Mouse (Mus musculus): Measurements from ENCODE around the gene Caprin1. TPM values are rescaled to one million over a fixed set of nuclear protein-coding genes. Genes with fewer than 3 reads are reported as not detected.

Gene Caprin1
- polyA plus RNA-seq, 1 experiment from 2014 or later = 91.4 TPM

DNA sequence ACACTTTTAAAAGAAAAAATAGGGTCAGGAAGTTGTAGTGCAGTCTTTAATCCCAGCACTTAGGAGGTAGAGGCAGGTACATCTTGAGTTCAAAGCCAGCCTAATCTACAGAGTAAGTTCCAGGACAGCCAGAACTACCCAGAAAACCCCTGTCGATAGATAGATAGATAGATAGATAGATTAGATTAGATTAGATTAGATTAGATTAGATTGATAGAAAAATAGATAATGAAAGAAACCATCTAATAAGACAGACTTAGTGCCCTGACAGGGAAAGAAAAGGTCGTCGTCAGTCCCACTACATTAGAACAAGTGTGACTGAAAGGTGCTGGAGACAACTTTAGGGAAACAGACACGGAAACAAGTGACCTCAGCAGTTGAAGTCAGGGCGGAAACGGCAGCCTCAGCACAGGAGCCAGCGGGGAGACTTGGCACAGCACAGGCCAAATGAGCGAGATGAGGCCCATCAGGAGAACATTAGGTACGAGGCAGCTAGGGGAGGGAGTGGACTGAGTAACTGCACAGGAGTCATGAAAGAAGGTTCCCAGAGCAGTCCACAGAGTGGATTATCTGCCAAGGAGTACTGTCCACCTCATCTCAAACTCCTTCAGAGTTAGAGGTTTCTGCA lies 41.9 kb downstream of the Caprin1 start:
- Histone ChIP-seq H3K27me3 (replicated peaks; ENCODE audit: control insufficient read depth, insufficient read depth, low read length) (no peaks in the 10 kb centered on the region), H3K27ac (ENCODE audit: low read depth, low read length) (no peak overlapping the region), H3K9ac (ENCODE audit: low read depth, low read length) (no peak overlapping the region), H3K4me3 (ENCODE audit: low read depth, low read length) (no peak overlapping the region), H3K9me3 (ENCODE audit: control insufficient read depth) (no peaks in the 10 kb centered on the region), H3K4me1 (replicated peaks; ENCODE audit: control insufficient read depth, insufficient read depth, low read length) (no peaks in the 10 kb centered on the region), H3K4me2 (replicated peaks; ENCODE audit: low read depth) (no peak overlapping the region), H3K36me3 (ENCODE audit: control insufficient read depth, insufficient read depth) (peaks cover 39% of the 10 kb centered on the region)
- TF ChIP-seq CTCF (IDR thresholded peaks at IDR 0.05; ENCODE audit: low read depth) = no peak
- WGBS = 85% methylated on average over 9 of the region's 9 CpGs
- no peak for ATAC-seq

DNA sequence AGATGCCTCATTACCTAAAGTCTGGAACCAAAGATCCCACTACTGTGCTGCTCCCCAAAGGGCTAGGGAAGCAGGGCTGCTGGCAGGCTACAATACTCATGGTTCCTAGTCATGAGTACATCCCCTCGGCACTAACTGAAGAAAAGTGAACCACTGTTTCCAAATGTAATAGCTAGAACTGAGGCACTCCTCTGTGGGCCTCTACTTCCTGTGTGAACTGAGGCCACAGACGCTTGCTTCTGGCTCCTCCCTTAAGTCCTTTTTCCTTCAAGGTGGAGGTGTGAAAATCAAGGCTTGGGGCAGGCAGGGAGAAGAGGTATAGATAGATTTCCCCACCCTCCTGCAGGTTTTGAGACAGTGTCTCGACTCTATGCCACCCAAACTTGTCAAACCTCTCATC lies 42.8 kb downstream of the Caprin1 start:
- Histone ChIP-seq H3K36me3 (ENCODE audit: control insufficient read depth, insufficient read depth) (peaks cover 44% of the 10 kb centered on the region), H3K9me3 (ENCODE audit: control insufficient read depth) (no peaks in the 10 kb centered on the region), H3K4me3 (ENCODE audit: low read depth, low read length) (no peak overlapping the region), H3K27me3 (replicated peaks; ENCODE audit: control insufficient read depth, insufficient read depth, low read length) (no peaks in the 10 kb centered on the region), H3K4me2 (replicated peaks; ENCODE audit: low read depth) (no peak overlapping the region), H3K4me1 (replicated peaks; ENCODE audit: control insufficient read depth, insufficient read depth, low read length) (no peaks in the 10 kb centered on the region), H3K9ac (ENCODE audit: low read depth, low read length) (no peak overlapping the region), H3K27ac (ENCODE audit: low read depth, low read length) (no peak overlapping the region)
- ATAC-seq = no peak
- TF ChIP-seq CTCF (IDR thresholded peaks at IDR 0.05; ENCODE audit: low read depth) = no peak
- WGBS = 77% methylated on average over 3 of the region's 3 CpGs

DNA sequence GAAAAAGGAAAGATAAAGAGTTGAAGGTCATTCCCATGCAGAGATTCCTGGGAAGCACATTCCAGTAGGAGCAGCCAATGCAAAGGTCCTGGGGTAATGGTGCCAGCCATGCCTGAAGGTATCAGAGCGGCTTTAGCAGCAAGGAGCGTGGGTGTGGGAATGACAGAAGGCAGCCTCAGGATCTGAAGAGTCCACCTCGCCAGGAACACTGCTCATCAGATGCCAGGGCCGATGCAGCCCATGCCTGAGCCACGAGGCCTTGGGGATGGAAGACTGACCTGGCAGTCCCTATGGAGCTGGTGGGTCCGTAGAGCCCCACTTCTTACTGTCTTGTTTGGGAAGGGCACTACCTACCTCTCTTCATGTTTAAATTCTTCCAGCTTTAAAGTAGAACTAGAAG lies 45.7 kb downstream of the Caprin1 start:
- Histone ChIP-seq H3K4me3 (ENCODE audit: low read depth, low read length) (no peak overlapping the region), H3K36me3 (ENCODE audit: control insufficient read depth, insufficient read depth) (peaks cover 56% of the 10 kb centered on the region), H3K9ac (ENCODE audit: low read depth, low read length) (no peak overlapping the region), H3K27me3 (replicated peaks; ENCODE audit: control insufficient read depth, insufficient read depth, low read length) (no peaks in the 10 kb centered on the region), H3K27ac (ENCODE audit: low read depth, low read length) (no peak overlapping the region), H3K9me3 (ENCODE audit: control insufficient read depth) (no peaks in the 10 kb centered on the region), H3K4me1 (replicated peaks; ENCODE audit: control insufficient read depth, insufficient read depth, low read length) (no peaks in the 10 kb centered on the region), H3K4me2 (replicated peaks; ENCODE audit: low read depth) (no peak overlapping the region)
- no peak for TF ChIP-seq CTCF (IDR thresholded peaks at IDR 0.05; ENCODE audit: low read depth)
- 96% methylated on average over 6 of the region's 6 CpGs for WGBS
- no peak for ATAC-seq

DNA sequence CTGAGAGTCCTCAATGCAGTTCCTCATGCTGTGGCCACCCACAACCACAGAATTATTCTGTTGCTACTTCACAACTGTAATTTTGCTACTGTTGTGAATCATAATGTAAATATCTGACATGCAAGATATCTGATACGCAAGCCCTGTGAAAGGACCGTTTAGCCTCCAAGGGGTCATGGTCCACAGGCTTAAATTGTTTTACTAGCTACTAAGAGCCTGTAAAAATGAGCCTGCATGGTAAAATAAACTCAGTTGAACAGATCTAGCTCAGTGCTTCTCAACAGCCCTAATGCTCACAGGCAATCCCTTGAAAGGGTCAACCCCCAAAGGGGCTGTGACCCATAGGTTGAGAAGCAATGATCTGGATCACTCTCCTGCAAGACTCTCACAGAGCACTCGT lies 48.4 kb downstream of the Caprin1 start:
- WGBS = 46% methylated on average over 3 of the region's 3 CpGs
- TF ChIP-seq CTCF (IDR thresholded peaks at IDR 0.05; ENCODE audit: low read depth) = no peak
- Histone ChIP-seq H3K9me3 (ENCODE audit: control insufficient read depth) (no peaks in the 10 kb centered on the region), H3K27me3 (replicated peaks; ENCODE audit: control insufficient read depth, insufficient read depth, low read length) (no peaks in the 10 kb centered on the region), H3K36me3 (ENCODE audit: control insufficient read depth, insufficient read depth) (peaks cover 54% of the 10 kb centered on the region), H3K4me3 (ENCODE audit: low read depth, low read length) (no peak overlapping the region), H3K9ac (ENCODE audit: low read depth, low read length) (no peak overlapping the region), H3K4me1 (replicated peaks; ENCODE audit: control insufficient read depth, insufficient read depth, low read length) (no peaks in the 10 kb centered on the region), H3K27ac (ENCODE audit: low read depth, low read length) (0 out of 2 replicates have a peak overlapping the region, but pooled peaks have one; percentile 3), H3K4me2 (replicated peaks; ENCODE audit: low read depth) (no peak overlapping the region)
- ATAC-seq = peak; percentile 75

DNA sequence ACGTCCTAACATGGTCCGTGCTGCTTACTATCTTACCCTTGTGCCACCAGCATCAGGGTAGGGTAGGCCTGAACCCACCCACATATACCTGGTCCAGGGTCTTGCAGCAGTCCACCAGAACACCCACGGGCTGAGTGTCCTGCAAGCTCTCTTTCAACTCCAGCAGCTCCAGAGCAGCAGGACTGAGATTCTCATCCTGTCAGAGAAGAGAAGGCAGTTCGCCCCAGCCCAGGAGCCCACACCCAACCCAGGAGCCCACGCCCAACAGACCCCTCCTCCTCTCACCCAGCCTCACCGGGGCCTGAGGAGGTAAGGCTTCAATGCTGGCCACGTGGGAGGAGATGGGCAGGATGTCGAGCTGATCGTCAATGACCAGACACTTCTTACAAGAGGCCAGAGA lies 49.6 kb downstream of the Caprin1 start:
- no peak overlapping the region for H3K9ac ChIP-seq (ENCODE audit: low read depth, low read length)
- no peak overlapping the region for H3K4me2 ChIP-seq (replicated peaks; ENCODE audit: low read depth)
- H3K27me3 ChIP-seq (replicated peaks; ENCODE audit: control insufficient read depth, insufficient read depth, low read length) = no peaks in the 10 kb centered on the region
- peaks cover 50% of the 10 kb centered on the region for H3K36me3 ChIP-seq (ENCODE audit: control insufficient read depth, insufficient read depth)
- TF ChIP-seq CTCF (IDR thresholded peaks at IDR 0.05; ENCODE audit: low read depth) = no peak
- no peak overlapping the region for H3K27ac ChIP-seq (ENCODE audit: low read depth, low read length)
- H3K4me3 ChIP-seq (ENCODE audit: low read depth, low read length) = no peak overlapping the region
- no peaks in the 10 kb centered on the region for H3K9me3 ChIP-seq (ENCODE audit: control insufficient read depth)
- ATAC-seq = no peak
- no peaks in the 10 kb centered on the region for H3K4me1 ChIP-seq (replicated peaks; ENCODE audit: control insufficient read depth, insufficient read depth, low read length)
- 88% methylated on average over 9 of the region's 9 CpGs for WGBS

DNA sequence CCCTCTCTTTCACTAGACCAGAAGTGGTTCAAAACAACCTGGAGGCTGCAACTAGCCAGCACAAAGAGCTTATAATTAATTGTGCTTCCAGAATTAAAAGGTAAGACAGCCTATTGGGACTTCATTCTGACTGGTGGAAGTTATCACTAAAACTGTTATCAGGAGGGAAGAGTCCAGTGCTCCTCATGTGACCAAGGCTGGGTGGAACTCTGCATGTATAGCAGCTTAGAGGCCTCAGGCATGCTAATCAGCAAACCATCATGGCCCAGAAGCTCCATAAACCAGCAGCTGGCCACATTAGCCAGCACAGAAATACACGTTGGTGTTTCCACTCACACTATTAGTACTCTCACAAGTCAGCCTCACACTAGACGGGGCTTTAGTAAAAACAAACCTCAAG lies 50.7 kb downstream of the Caprin1 start:
- ATAC-seq = no peak
- Histone ChIP-seq H3K36me3 (ENCODE audit: control insufficient read depth, insufficient read depth) (peaks cover 51% of the 10 kb centered on the region), H3K27ac (ENCODE audit: low read depth, low read length) (no peak overlapping the region), H3K4me1 (replicated peaks; ENCODE audit: control insufficient read depth, insufficient read depth, low read length) (no peaks in the 10 kb centered on the region), H3K4me3 (ENCODE audit: low read depth, low read length) (no peak overlapping the region), H3K9me3 (ENCODE audit: control insufficient read depth) (no peaks in the 10 kb centered on the region), H3K9ac (ENCODE audit: low read depth, low read length) (no peak overlapping the region), H3K4me2 (replicated peaks; ENCODE audit: low read depth) (no peak overlapping the region), H3K27me3 (replicated peaks; ENCODE audit: control insufficient read depth, insufficient read depth, low read length) (no peaks in the 10 kb centered on the region)
- no peak for TF ChIP-seq CTCF (IDR thresholded peaks at IDR 0.05; ENCODE audit: low read depth)
- 59% methylated on average over 2 of the region's 2 CpGs for WGBS

DNA sequence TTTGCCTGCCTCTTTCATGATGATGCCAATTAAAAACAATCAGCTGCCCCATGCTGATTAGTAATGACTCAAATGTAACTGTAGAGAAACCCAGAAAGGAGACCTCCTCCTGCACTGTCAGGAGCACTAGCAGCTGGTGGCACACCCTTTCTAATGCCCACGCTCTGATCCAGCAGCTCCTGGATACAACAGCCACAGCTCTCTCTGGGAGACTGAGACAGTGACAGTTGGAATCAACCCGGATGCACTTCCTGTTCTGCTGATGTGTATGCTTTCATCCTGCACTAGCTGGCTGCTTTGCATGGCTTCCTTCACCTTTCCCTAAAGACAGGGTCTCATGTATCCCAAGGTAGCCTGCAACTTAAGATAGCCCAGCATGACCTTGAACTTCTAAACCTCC lies 51.4 kb downstream of the Caprin1 start:
- H3K27ac ChIP-seq (ENCODE audit: low read depth, low read length) = no peak overlapping the region
- no peak overlapping the region for H3K4me3 ChIP-seq (ENCODE audit: low read depth, low read length)
- no peaks in the 10 kb centered on the region for H3K27me3 ChIP-seq (replicated peaks; ENCODE audit: control insufficient read depth, insufficient read depth, low read length)
- no peak for ATAC-seq
- no peaks in the 10 kb centered on the region for H3K4me1 ChIP-seq (replicated peaks; ENCODE audit: control insufficient read depth, insufficient read depth, low read length)
- TF ChIP-seq CTCF (IDR thresholded peaks at IDR 0.05; ENCODE audit: low read depth) = no peak
- no peaks in the 10 kb centered on the region for H3K9me3 ChIP-seq (ENCODE audit: control insufficient read depth)
- WGBS = 64% methylated on average over 2 of the region's 2 CpGs
- H3K9ac ChIP-seq (ENCODE audit: low read depth, low read length) = no peak overlapping the region
- peaks cover 48% of the 10 kb centered on the region for H3K36me3 ChIP-seq (ENCODE audit: control insufficient read depth, insufficient read depth)
- no peak overlapping the region for H3K4me2 ChIP-seq (replicated peaks; ENCODE audit: low read depth)

Measured in intestine, postnatal 0 days (tissue).